Mouse (Mus musculus): ENCODE measurements around the gene Wnk4.
"Not testable (repeated sequence)": the region's sequence is repeated elsewhere in the genome, so short reads cannot be mapped to it uniquely, and the experiment has no call there.

Gene Wnk4

GRCm38 (mm10) chr11:101324763-101325162, 64.4 kb downstream of the Wnk4 start, which contains the start of gene Aoc2:
Aoc2 (plus strand) TSS chr11:101325063.
- DNase-seq, result no peak

- not testable (repeated sequence) for DNase-seq
Measured at GRCm38 (mm10) chr11:101325201-101325600, 64.8 kb downstream of the Wnk4 start.

GRCm38 (mm10) chr11:101326147-101326546, 65.8 kb downstream of the Wnk4 start:
- no peak for DNase-seq
